Mouse (Mus musculus) megakaryocyte-erythroid progenitor cell, adult 5-6 weeks (primary cell): ENCODE data around the gene Trappc6b. TPM values are rescaled to one million over a fixed set of nuclear protein-coding genes. Genes with fewer than 3 reads are reported as not detected.

ENCODE experiments used
- total RNA-seq, 2 experiments: library from RNA; stranded (forward) in 1 of 2; stranded (reverse) in 1 of 2; fragments of 200-1000, 215-1000 nt in 1 of 2; fragments of >200 nt in 1 of 2; fragmentation: Nextera tagmentation in 1 of 2; gene quantifications; 2 replicates each; pipeline ENCODE4 v1.2.3; 2014 to 2017

The Trappc6b gene
- total RNA-seq, 2 experiments from 2014 or later: 39.4 to 68.1 TPM

Other genes starting within 250 kb of the Trappc6b start
- gene Sec23a, start 49.5 kb downstream of the Trappc6b start, total RNA-seq (2014; fragmentation: Nextera tagmentation): 9.8 and 13.1 TPM in 2 replicates
- 25.9 and 28.0 TPM in 2 replicates for gene Sec23a, start 49.5 kb downstream of the Trappc6b start, total RNA-seq (2017)
- gene Gemin2, start 48.1 kb downstream of the Trappc6b start, total RNA-seq (2014; fragmentation: Nextera tagmentation): 26.8 and 41.3 TPM in 2 replicates
- 23.1 and 28.5 TPM in 2 replicates for gene Gemin2, start 48.1 kb downstream of the Trappc6b start, total RNA-seq (2017)
- gene Pnn, start 5.4 kb upstream of the Trappc6b start, total RNA-seq (2014; fragmentation: Nextera tagmentation): 119 and 145 TPM in 2 replicates
- gene Pnn, start 5.4 kb upstream of the Trappc6b start, total RNA-seq (2017): 135 and 162 TPM in 2 replicates
- gene Mia2, start 34.3 kb upstream of the Trappc6b start, total RNA-seq (2014; fragmentation: Nextera tagmentation): 99.9 and 136 TPM in 2 replicates
- 158 and 174 TPM in 2 replicates for gene Mia2, start 34.3 kb upstream of the Trappc6b start, total RNA-seq (2017)
- 28.1 and 48.0 TPM in 2 replicates for gene Fbxo33, start 158.3 kb upstream of the Trappc6b start, total RNA-seq (2014; fragmentation: Nextera tagmentation)
- 44.1 and 45.7 TPM in 2 replicates for gene Fbxo33, start 158.3 kb upstream of the Trappc6b start, total RNA-seq (2017)